Mouse (Mus musculus): ENCODE results near the gene Slc8a1.

DNA sequence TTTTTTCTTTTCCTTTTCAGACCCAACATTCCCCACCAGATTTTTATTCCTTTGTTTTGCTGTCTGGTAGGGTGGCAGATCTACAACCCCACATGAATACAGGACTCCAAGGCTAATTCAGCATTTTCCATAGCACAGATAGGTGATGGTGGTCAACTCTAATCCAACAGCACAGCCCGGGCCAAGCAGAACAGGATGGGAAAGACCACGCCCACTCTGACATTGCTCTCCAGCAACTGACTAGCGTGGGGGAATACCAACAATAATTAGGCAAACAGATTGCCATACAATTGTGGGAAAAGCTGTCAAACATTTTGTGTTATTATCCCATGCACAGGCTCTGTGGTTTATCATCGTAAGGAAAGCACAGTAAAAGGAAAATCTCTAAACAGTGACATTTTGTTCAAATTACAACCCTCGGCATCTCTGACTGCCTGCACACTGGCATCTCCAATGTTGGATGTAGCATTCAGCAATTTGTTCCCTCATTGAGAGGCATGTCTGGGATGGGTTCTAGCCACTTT, 233.0 kb downstream of the Slc8a1 start:
- TF ChIP-seq CTCF (IDR thresholded peaks at IDR 0.05; ENCODE audit: low read depth, low read length) (no peak), POLR2A (IDR thresholded peaks at IDR 0.05; ENCODE audit: extremely low read depth, insufficient read depth, low read length) (no peak)
